Mouse (Mus musculus): ENCODE data around the gene Ssh1. TPM values are rescaled to one million over a fixed set of nuclear protein-coding genes. Genes with fewer than 3 reads are reported as not detected.

The Ssh1 gene
- polyA plus RNA-seq, 1 experiment from 2014 or later, result 9.8 TPM

GRCm38 (mm10) chr5:114024390-114024789 lies 30.7 kb upstream of the Ssh1 start:
- Histone ChIP-seq H3K27ac (replicated peaks) (no peak overlapping the region), H3K9ac (replicated peaks) (no peak overlapping the region), H3K4me1 (peaks cover 11% of the 10 kb centered on the region), H3K4me2 (peak overlapping the region; percentile 37), H3K27me3 (replicated peaks) (no peaks in the 10 kb centered on the region), H3K9me3 (replicated peaks) (no peaks in the 10 kb centered on the region), H3K36me3 (peaks cover 9% of the 10 kb centered on the region), H3K4me3 (replicated peaks) (no peak overlapping the region)
- 64% methylated on average over 6 of the region's 6 CpGs for WGBS
- ATAC-seq (ENCODE audit: low FRiP score), result peak; percentile 14; the same call in 1 of the 2 replicates

GRCm38 (mm10) chr5:114015121-114015520 lies 21.4 kb upstream of the Ssh1 start:
- Histone ChIP-seq H3K36me3 (no peaks in the 10 kb centered on the region), H3K27me3 (replicated peaks) (no peaks in the 10 kb centered on the region), H3K27ac (replicated peaks) (no peak overlapping the region), H3K9ac (replicated peaks) (no peak overlapping the region), H3K4me3 (replicated peaks) (no peak overlapping the region), H3K9me3 (replicated peaks) (no peaks in the 10 kb centered on the region), H3K4me2 (no peak overlapping the region), H3K4me1 (no peaks in the 10 kb centered on the region)
- WGBS, result 67% methylated on average over 7 of the region's 7 CpGs
- ATAC-seq (ENCODE audit: low FRiP score), result no peak

- H3K4me1 ChIP-seq, result peaks cover 7% of the 10 kb centered on the region; the same call in 1 of the 2 replicates
- no peaks in the 10 kb centered on the region for H3K9me3 ChIP-seq (replicated peaks)
- no peak overlapping the region for H3K4me2 ChIP-seq
- no peak overlapping the region for H3K4me3 ChIP-seq (replicated peaks)
- H3K27ac ChIP-seq (replicated peaks), result no peak overlapping the region
- H3K9ac ChIP-seq (replicated peaks), result no peak overlapping the region
- no peak for ATAC-seq (ENCODE audit: low FRiP score)
- no peaks in the 10 kb centered on the region for H3K27me3 ChIP-seq (replicated peaks)
- no peaks in the 10 kb centered on the region for H3K36me3 ChIP-seq
- 80% methylated on average over 4 of the region's 4 CpGs for WGBS
Observed at GRCm38 (mm10) chr5:114009049-114009448, 15.4 kb upstream of the Ssh1 start.

GRCm38 (mm10) chr5:114007753-114008453 lies 14.2 kb upstream of the Ssh1 start:
- Histone ChIP-seq H3K4me3 (replicated peaks) (no peak overlapping the region), H3K9me3 (replicated peaks) (no peaks in the 10 kb centered on the region), H3K27me3 (replicated peaks) (no peaks in the 10 kb centered on the region), H3K4me2 (no peak overlapping the region), H3K36me3 (no peaks in the 10 kb centered on the region), H3K27ac (replicated peaks) (no peak overlapping the region), H3K9ac (replicated peaks) (no peak overlapping the region), H3K4me1 (peaks cover 7% of the 10 kb centered on the region; the same call in 1 of the 2 replicates)
- WGBS, result 72% methylated on average over 12 of the region's 12 CpGs
- ATAC-seq (ENCODE audit: low FRiP score), result no peak

GRCm38 (mm10) chr5:114006974-114007373 lies 13.3 kb upstream of the Ssh1 start:
- 81% methylated on average over 4 of the region's 4 CpGs for WGBS
- H3K27me3 ChIP-seq (replicated peaks), result no peaks in the 10 kb centered on the region
- no peaks in the 10 kb centered on the region for H3K9me3 ChIP-seq (replicated peaks)
- H3K27ac ChIP-seq (replicated peaks), result no peak overlapping the region
- H3K4me1 ChIP-seq, result peaks cover 7% of the 10 kb centered on the region; the same call in 1 of the 2 replicates
- H3K9ac ChIP-seq (replicated peaks), result no peak overlapping the region
- H3K36me3 ChIP-seq, result no peaks in the 10 kb centered on the region
- H3K4me2 ChIP-seq, result no peak overlapping the region
- H3K4me3 ChIP-seq (replicated peaks), result no peak overlapping the region
- ATAC-seq (ENCODE audit: low FRiP score), result no peak

GRCm38 (mm10) chr5:114005100-114005499 lies 11.4 kb upstream of the Ssh1 start:
- Histone ChIP-seq H3K36me3 (no peaks in the 10 kb centered on the region), H3K27me3 (replicated peaks) (no peaks in the 10 kb centered on the region), H3K9me3 (replicated peaks) (no peaks in the 10 kb centered on the region), H3K4me2 (no peak overlapping the region), H3K9ac (replicated peaks) (no peak overlapping the region), H3K4me1 (peaks cover 7% of the 10 kb centered on the region; the same call in 1 of the 2 replicates), H3K27ac (replicated peaks) (no peak overlapping the region), H3K4me3 (replicated peaks) (no peak overlapping the region)
- no peak; the same call in 1 of the 2 replicates for ATAC-seq (ENCODE audit: low FRiP score)
- 38% methylated on average over 5 of the region's 5 CpGs for WGBS

- peaks cover 7% of the 10 kb centered on the region; the same call in 1 of the 2 replicates for H3K4me1 ChIP-seq
- ATAC-seq (ENCODE audit: low FRiP score), result no peak
- no peaks in the 10 kb centered on the region for H3K27me3 ChIP-seq (replicated peaks)
- no peak overlapping the region for H3K9ac ChIP-seq (replicated peaks)
- H3K4me2 ChIP-seq, result no peak overlapping the region
- H3K36me3 ChIP-seq, result no peaks in the 10 kb centered on the region
- WGBS, result 30% methylated on average over 11 of the region's 11 CpGs
- no peak overlapping the region for H3K27ac ChIP-seq (replicated peaks)
- no peak overlapping the region for H3K4me3 ChIP-seq (replicated peaks)
- H3K9me3 ChIP-seq (replicated peaks), result no peaks in the 10 kb centered on the region
Observed at GRCm38 (mm10) chr5:114004573-114004972, 10.9 kb upstream of the Ssh1 start.

- no peak within 1 kb of the TSS for H3K4me2 ChIP-seq
- H3K9me3 ChIP-seq (replicated peaks), result no peaks in the 10 kb centered on the region
- no peak for ATAC-seq (ENCODE audit: low FRiP score)
- no peak within 1 kb of the TSS for H3K27ac ChIP-seq (replicated peaks)
- H3K4me3 ChIP-seq (replicated peaks), result no peak within 1 kb of the TSS
- H3K27me3 ChIP-seq (replicated peaks), result no peaks in the 10 kb centered on the region
- 64% methylated on average over 5 of the region's 5 CpGs for WGBS
- H3K4me1 ChIP-seq, result peaks cover 7% of the 10 kb centered on the region; the same call in 1 of the 2 replicates
- no peaks in the 10 kb centered on the region for H3K36me3 ChIP-seq
- H3K9ac ChIP-seq (replicated peaks), result no peak within 1 kb of the TSS
Observed at GRCm38 (mm10) chr5:114003542-114003941, 9.8 kb upstream of the Ssh1 start, which contains the start of gene Dao. Gene Dao, plus strand, starts transcription at chr5:114003703.

- H3K4me3 ChIP-seq (replicated peaks), result no peak overlapping the region
- no peak overlapping the region for H3K4me2 ChIP-seq
- no peaks in the 10 kb centered on the region for H3K36me3 ChIP-seq
- 65% methylated on average over 5 of the region's 5 CpGs for WGBS
- no peak overlapping the region for H3K9ac ChIP-seq (replicated peaks)
- H3K27me3 ChIP-seq (replicated peaks), result no peaks in the 10 kb centered on the region
- H3K27ac ChIP-seq (replicated peaks), result no peak overlapping the region
- no peak for ATAC-seq (ENCODE audit: low FRiP score)
- peaks cover 5% of the 10 kb centered on the region for H3K4me1 ChIP-seq
- no peaks in the 10 kb centered on the region for H3K9me3 ChIP-seq (replicated peaks)
Observed at GRCm38 (mm10) chr5:113999382-113999781, 5.7 kb upstream of the Ssh1 start.

GRCm38 (mm10) chr5:113996458-113996857 lies 2.8 kb upstream of the Ssh1 start:
- ATAC-seq (ENCODE audit: low FRiP score), result no peak
- H3K4me2 ChIP-seq, result no peak overlapping the region
- no peak overlapping the region for H3K4me3 ChIP-seq (replicated peaks)
- peaks cover 23% of the 10 kb centered on the region for H3K4me1 ChIP-seq
- H3K36me3 ChIP-seq, result no peaks in the 10 kb centered on the region
- no peaks in the 10 kb centered on the region for H3K9me3 ChIP-seq (replicated peaks)
- H3K27me3 ChIP-seq (replicated peaks), result no peaks in the 10 kb centered on the region
- H3K9ac ChIP-seq (replicated peaks), result no peak overlapping the region
- H3K27ac ChIP-seq (replicated peaks), result no peak overlapping the region
- 63% methylated on average over 2 of the region's 2 CpGs for WGBS

- no peaks in the 10 kb centered on the region for H3K9me3 ChIP-seq (replicated peaks)
- H3K27ac ChIP-seq (replicated peaks), result peak overlapping the region; percentile 98
- H3K27me3 ChIP-seq (replicated peaks), result no peaks in the 10 kb centered on the region
- ATAC-seq (ENCODE audit: low FRiP score), result peak; percentile 62
- H3K4me1 ChIP-seq, result peaks cover 41% of the 10 kb centered on the region
- H3K4me2 ChIP-seq, result peak overlapping the region; percentile 86
- 0% methylated on average over 22 of the region's 22 CpGs for WGBS
- peak overlapping the region; percentile 95 for H3K9ac ChIP-seq (replicated peaks)
- H3K36me3 ChIP-seq, result peaks cover 4% of the 10 kb centered on the region; the same call in 1 of the 2 replicates
- H3K4me3 ChIP-seq (replicated peaks), result peak overlapping the region; percentile 79
Observed at GRCm38 (mm10) chr5:113993031-113993486, 635 bp downstream of the Ssh1 start.

GRCm38 (mm10) chr5:113992339-113992831 lies 1.3 kb downstream of the Ssh1 start:
- Histone ChIP-seq H3K27ac (replicated peaks) (peak overlapping the region; percentile 98), H3K4me2 (peak overlapping the region; percentile 86), H3K4me1 (peaks cover 41% of the 10 kb centered on the region), H3K36me3 (peaks cover 7% of the 10 kb centered on the region; the same call in 1 of the 2 replicates), H3K27me3 (replicated peaks) (no peaks in the 10 kb centered on the region), H3K9me3 (replicated peaks) (no peaks in the 10 kb centered on the region), H3K9ac (replicated peaks) (peak overlapping the region; percentile 95), H3K4me3 (replicated peaks) (peak overlapping the region; percentile 79)
- ATAC-seq (ENCODE audit: low FRiP score), result no peak
- 27% methylated on average over 12 of the region's 12 CpGs for WGBS
